Mouse (Mus musculus) ES-Bruce4 (cell line): Measurements from ENCODE around the gene Smc2. TPM values are rescaled to one million over a fixed set of nuclear protein-coding genes. Genes with fewer than 3 reads are reported as not detected.

Source experiments
- H3K27ac ChIP-seq: 2 replicates; pipeline ENCODE4 v1.5.1; 2012; ENCODE audit warnings: low read length, inconsistent platforms; ENCODE audit not compliant: insufficient read depth
- H3K27me3 ChIP-seq: 2 replicates; pipeline ENCODE4 v1.6.1; 2012; ENCODE audit warnings: mild to moderate bottlenecking, low read length, inconsistent platforms; ENCODE audit not compliant: control insufficient read depth, poor library complexity, insufficient read depth, severe bottlenecking
- H3K36me3 ChIP-seq: 2 replicates; pipeline ENCODE4 v1.6.1; 2012; ENCODE audit warnings: inconsistent platforms, mild to moderate bottlenecking, low read length, moderate library complexity; ENCODE audit not compliant: control insufficient read depth, poor library complexity, insufficient read depth, severe bottlenecking
- H3K4me1 ChIP-seq: one replicate; pipeline ENCODE4 v1.8.1; 2011; ENCODE audit warnings: low read length; ENCODE audit not compliant: control insufficient read depth, insufficient read depth
- H3K4me3 ChIP-seq: 2 replicates; pipeline ENCODE4 v1.5.1; 2011; ENCODE audit warnings: low read depth, mild to moderate bottlenecking, low read length
- H3K9ac ChIP-seq: 2 replicates; pipeline ENCODE4 v1.6.1; 2012; ENCODE audit warnings: low read depth, mild to moderate bottlenecking, inconsistent platforms; ENCODE audit not compliant: poor library complexity, severe bottlenecking
- H3K9me3 ChIP-seq: replicated peaks from 2 replicates; pipeline ENCODE4 v1.6.1; 2012; ENCODE audit warnings: mild to moderate bottlenecking, low read length, inconsistent platforms; ENCODE audit not compliant: control insufficient read depth, poor library complexity, insufficient read depth, severe bottlenecking
- CTCF ChIP-seq: IDR thresholded peaks from one replicate; pipeline ENCODE4 v1.8.1; 2011; ENCODE audit warnings: low read depth, low read length
- EP300 ChIP-seq: IDR thresholded peaks from 2 replicates; pipeline ENCODE4 v1.6.1; 2011; ENCODE audit warnings: low read depth, low read length; ENCODE audit not compliant: insufficient read depth
- POLR2A ChIP-seq: IDR thresholded peaks from one replicate; pipeline ENCODE4 v1.8.1; 2011; ENCODE audit warnings: low read length; ENCODE audit not compliant: insufficient read depth
- polyA plus RNA-seq: library from polyadenylated mRNA; stranded (reverse); fragments of >200 nt; gene quantifications from 2 replicates; pipeline ENCODE4 v1.2.4, GENCODE M21; 2011; ENCODE audit warnings: low read depth; ENCODE audit not compliant: missing spikeins, insufficient read depth, insufficient read length

The Smc2 gene
- polyA plus RNA-seq, 1 experiment: 107 TPM

DNA sequence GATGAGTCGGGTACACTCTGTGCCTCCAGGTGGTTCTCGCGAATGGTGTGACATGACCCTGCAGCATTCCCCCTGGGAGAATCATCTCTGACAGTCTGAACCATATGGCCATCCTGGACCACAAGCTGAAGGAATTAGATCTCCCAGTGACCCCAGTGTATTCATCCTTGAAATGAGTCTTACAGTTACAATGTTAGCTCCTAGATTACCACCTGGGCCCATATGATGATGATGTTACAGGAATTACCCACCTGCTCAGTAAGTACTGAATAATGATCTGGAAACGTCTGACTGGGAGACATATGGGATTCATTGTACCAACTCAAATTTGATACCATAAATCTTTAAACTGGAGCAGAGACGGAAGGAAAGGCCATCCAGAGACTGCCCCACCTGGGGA, 87.4 kb downstream of the Smc2 start:
- TF ChIP-seq EP300 (no peak), CTCF (no peak), POLR2A (no peak)
- no peaks in the 10 kb centered on the region for H3K4me1 ChIP-seq

DNA sequence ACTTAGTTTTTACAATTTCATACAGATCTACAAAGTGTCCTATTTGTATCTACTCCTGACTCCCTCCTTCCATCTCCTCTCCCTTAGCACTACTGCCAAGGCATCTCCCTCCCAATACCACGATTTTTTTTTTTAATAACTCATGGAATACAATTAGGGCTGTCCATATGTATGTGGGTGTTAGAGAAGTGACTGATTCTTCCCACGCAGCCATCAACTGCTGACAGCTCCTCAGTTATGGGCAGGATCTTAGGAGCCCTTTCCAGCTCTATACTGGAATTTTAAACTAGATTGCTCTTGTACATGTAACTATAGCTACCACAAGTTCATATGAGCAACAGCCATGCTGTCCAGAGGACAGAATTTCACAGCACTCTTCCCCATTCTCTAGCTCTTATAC, 91.6 kb downstream of the Smc2 start:
- Histone ChIP-seq H3K27me3 (no peaks in the 10 kb centered on the region), H3K4me1 (no peaks in the 10 kb centered on the region), H3K9me3 (no peaks in the 10 kb centered on the region), H3K36me3 (no peaks in the 10 kb centered on the region), H3K9ac (no peak overlapping the region), H3K4me3 (no peak overlapping the region), H3K27ac (no peak overlapping the region)
- TF ChIP-seq CTCF (no peak), EP300 (no peak), POLR2A (no peak)

More for the DNA sequence above, 87.4 kb downstream of the Smc2 start:
- H3K36me3 ChIP-seq: no peaks in the 10 kb centered on the region
- H3K27me3 ChIP-seq: no peaks in the 10 kb centered on the region; the same call in 1 of the 2 replicates
- no peaks in the 10 kb centered on the region for H3K9me3 ChIP-seq
- no peak overlapping the region for H3K4me3 ChIP-seq
- H3K27ac ChIP-seq: no peak overlapping the region
- H3K9ac ChIP-seq: no peak overlapping the region

Other genes starting within 250 kb of the Smc2 start
- gene Vma21-ps, start 58.0 kb downstream of the Smc2 start, polyA plus RNA-seq: not detected in 2 replicates
- not detected in 2 replicates for gene Toporsl, start 157.0 kb downstream of the Smc2 start, polyA plus RNA-seq